Mouse (Mus musculus) ES-E14 (cell line): ENCODE measurements around the gene Scarb1.

Source experiments
- CHD2 ChIP-seq: IDR thresholded peaks from 2 replicates; pipeline ENCODE4 v1.6.1; 2014; ENCODE audit warnings: mild to moderate bottlenecking, low read depth, low read length, inconsistent platforms
- HCFC1 ChIP-seq: IDR thresholded peaks from 2 replicates; pipeline ENCODE4 v1.6.1; 2012; ENCODE audit warnings: low read length, inconsistent platforms, borderline replicate concordance; ENCODE audit not compliant: insufficient read depth
- MAFK ChIP-seq: IDR thresholded peaks from 2 replicates; pipeline ENCODE4 v1.6.1; 2014; ENCODE audit warnings: mild to moderate bottlenecking, low read depth, low read length, inconsistent platforms; ENCODE audit not compliant: insufficient read depth
- ZC3H11A ChIP-seq: IDR thresholded peaks from 2 replicates; pipeline ENCODE4 v1.6.1; 2012; ENCODE audit warnings: low read depth, mild to moderate bottlenecking, inconsistent platforms, low read length, borderline replicate concordance
- ZNF384 ChIP-seq: IDR thresholded peaks from 2 replicates; pipeline ENCODE4 v1.6.1; 2012; ENCODE audit warnings: low read depth, low read length, inconsistent platforms

- TF ChIP-seq MAFK = no peak
- no peak for TF ChIP-seq HCFC1
- TF ChIP-seq CHD2 = no peak
- no peak for TF ChIP-seq ZNF384
- TF ChIP-seq ZC3H11A = no peak
Measured at GRCm38 (mm10) chr5:125330656-125331055, 10.2 kb downstream of the Scarb1 start.
